Mouse (Mus musculus) ovary, adult 18-20 months (tissue): ENCODE data around the gene Faxc.

ENCODE experiments used
- DNase-seq: peaks from one replicate; pipeline ENCODE4 v3.0.0; 2022; ENCODE audit warnings: low spot score, mixed read lengths

Faxc gene

DNA sequence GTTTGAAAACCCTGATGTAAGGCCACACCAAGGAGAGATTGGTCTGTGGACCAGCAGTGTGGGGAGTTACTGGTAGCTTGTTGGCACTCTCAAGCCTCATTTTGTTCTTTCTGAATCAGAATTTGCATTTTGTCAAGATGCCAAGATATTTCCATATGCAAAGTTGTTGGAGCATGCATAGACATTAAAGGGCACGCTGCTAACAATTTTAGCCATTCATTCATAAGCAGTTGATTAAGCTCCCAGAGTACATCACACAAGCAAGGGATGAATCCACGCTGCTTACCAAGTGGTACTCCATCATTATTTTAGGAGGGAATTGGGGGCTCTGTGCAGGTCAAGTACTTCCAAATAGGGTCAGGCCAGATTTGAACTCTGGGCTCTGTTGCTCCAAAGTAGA is 98.8 kb downstream of the Faxc start:
- DNase-seq = no peak
